Comparison of ENCODE assay signal across 25 mouse cellular contexts in the genomic region with DNA sequence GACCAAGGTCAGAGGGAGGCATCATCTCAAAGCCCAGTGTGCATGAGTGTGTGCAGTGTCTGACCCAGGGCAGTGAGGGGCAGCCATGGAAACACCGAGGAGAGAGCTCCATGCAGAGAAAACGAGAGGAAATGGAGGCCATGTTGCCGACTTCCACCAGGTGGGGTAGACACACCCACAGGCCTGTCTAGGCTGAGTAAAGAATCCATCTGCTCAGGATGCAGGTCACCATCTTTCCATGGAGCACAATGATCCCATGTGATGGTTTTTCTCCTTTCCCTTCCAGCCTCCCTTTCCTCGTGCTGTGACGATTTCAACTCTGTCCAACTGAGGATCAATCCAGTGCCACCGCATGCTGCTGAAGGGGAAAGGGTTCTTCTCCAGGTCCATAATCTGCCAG. TPM values are rescaled to one million over a fixed set of nuclear protein-coding genes. Genes with fewer than 3 reads are reported as not detected.
"Had no signal": no experiment of that assay in that cellular context is flagged by ENCODE, and none has a peak within 500 bp of the region (broad histone marks: within the 10 kb centered on the region; RNA-seq: fewer than 3 reads in every experiment).

No protein-coding gene starts in this region.

- H3K27ac ChIP-seq: neural tube, embryonic 12.5 days; neural tube, embryonic 13.5 days; neural tube, embryonic 15.5 days; stomach, embryonic 15.5 days had no signal

- H3K9ac ChIP-seq: neural tube, embryonic 12.5 days; neural tube, embryonic 13.5 days; neural tube, embryonic 15.5 days; stomach, embryonic 15.5 days had no signal

- H3K4me1 ChIP-seq: neural tube, embryonic 12.5 days; neural tube, embryonic 13.5 days; neural tube, embryonic 15.5 days; stomach, embryonic 15.5 days had no signal

- H3K4me2 ChIP-seq: neural tube, embryonic 12.5 days; neural tube, embryonic 13.5 days; neural tube, embryonic 15.5 days; stomach, embryonic 15.5 days had no signal

- DNase-seq: retina, postnatal 1 day; right cerebral cortex, adult 18-20 months; right cerebral cortex, postnatal 14 days; right cerebral cortex, postnatal 25 days; right cerebral cortex, postnatal 4 days; spleen, adult 18-20 months; thymus, adult 18-20 months; thymus, adult 2 months; thymus, postnatal 14 days; thymus, postnatal 25 days; thymus, postnatal 36 days; thymus, postnatal 4 days had no signal

- H3K9me3 ChIP-seq: neural tube, embryonic 12.5 days; neural tube, embryonic 13.5 days; neural tube, embryonic 15.5 days; stomach, embryonic 15.5 days had no signal

- H3K4me3 ChIP-seq: neural tube, embryonic 12.5 days; neural tube, embryonic 13.5 days; neural tube, embryonic 15.5 days; stomach, embryonic 15.5 days had no signal

- H3K27me3 ChIP-seq: neural tube, embryonic 12.5 days; neural tube, embryonic 13.5 days; neural tube, embryonic 15.5 days; stomach, embryonic 15.5 days had no signal

- H3K36me3 ChIP-seq: neural tube, embryonic 12.5 days; neural tube, embryonic 13.5 days; neural tube, embryonic 15.5 days; stomach, embryonic 15.5 days had no signal

RNA-seq across cellular contexts. Expression of a gene that starts 6.1 kb away (rescaled TPM):
- total RNA-seq: neutrophil, adult 5-6 weeks had no signal
- polyA plus RNA-seq: neural tube, embryonic 12.5 days; neural tube, embryonic 13.5 days; neural tube, embryonic 14.5 days; neural tube, embryonic 15.5 days; spleen, adult 2 months; stomach, embryonic 14.5 days; stomach, embryonic 15.5 days; stomach, embryonic 16.5 days; urinary bladder, adult 2 months had no signal

RNA-seq across cellular contexts. Expression of a gene that starts 38.0 kb away (rescaled TPM):
- total RNA-seq: neutrophil, adult 5-6 weeks had no signal
- polyA plus RNA-seq: neural tube, embryonic 12.5 days; neural tube, embryonic 13.5 days; neural tube, embryonic 14.5 days; neural tube, embryonic 15.5 days; small intestine, adult 2 months; spleen, adult 2 months; stomach, embryonic 14.5 days; stomach, embryonic 15.5 days; stomach, embryonic 16.5 days; testis, adult 2 months; thymus, postnatal 0 days; urinary bladder, adult 2 months had no signal
